Mouse (Mus musculus) monocyte, adult 5-6 weeks (primary cell): Measurements from ENCODE around the gene Tspan8. TPM values are rescaled to one million over a fixed set of nuclear protein-coding genes. Genes with fewer than 3 reads are reported as not detected.
"Not testable (repeated sequence)": the region's sequence is repeated elsewhere in the genome, so short reads cannot be mapped to it uniquely, and the experiment has no call there.

Experiments
- ATAC-seq: fragments of 153-309, 156-312 bp; replicated peaks from 2 replicates; pipeline ENCODE4 v1.8.0; 2017; ENCODE audit warnings: mild to moderate bottlenecking; ENCODE audit not compliant: low TSS enrichment, insufficient number of reproducible peaks, severe bottlenecking, poor library complexity, low FRiP score
- total RNA-seq: library from RNA; stranded (forward); fragments of 200-1000, 200-491, 200-594 nt; gene quantifications from 3 replicates; pipeline ENCODE4 v1.2.3, GENCODE M21; 2017

Tspan8 gene
- total RNA-seq = 9.4 TPM in 1 of 3 replicates, not detected in the others

DNA sequence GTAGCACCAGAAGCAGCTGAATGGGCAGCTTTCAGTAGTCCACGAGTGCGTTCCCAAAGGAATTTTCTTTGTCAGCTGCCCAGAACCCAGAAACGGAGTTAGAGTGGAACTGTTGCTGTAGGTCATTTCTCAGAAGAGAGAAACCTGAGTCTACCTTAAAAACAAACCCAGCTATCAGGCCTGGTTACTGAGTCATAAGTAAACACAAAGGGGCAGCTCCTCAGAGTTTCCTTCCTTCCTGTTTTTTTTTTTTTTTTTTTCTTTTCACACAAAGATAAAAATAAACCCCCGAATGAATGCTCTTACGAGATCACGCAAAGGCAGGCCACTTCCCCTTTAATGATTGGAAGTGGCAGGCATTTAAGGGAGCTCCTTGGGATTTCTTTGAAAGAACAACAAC lies at the start of gene Tspan8:
Tspan8 (plus strand) TSS at position 322 of the 400 bp plus-strand sequence.
- ATAC-seq = no peak

DNA sequence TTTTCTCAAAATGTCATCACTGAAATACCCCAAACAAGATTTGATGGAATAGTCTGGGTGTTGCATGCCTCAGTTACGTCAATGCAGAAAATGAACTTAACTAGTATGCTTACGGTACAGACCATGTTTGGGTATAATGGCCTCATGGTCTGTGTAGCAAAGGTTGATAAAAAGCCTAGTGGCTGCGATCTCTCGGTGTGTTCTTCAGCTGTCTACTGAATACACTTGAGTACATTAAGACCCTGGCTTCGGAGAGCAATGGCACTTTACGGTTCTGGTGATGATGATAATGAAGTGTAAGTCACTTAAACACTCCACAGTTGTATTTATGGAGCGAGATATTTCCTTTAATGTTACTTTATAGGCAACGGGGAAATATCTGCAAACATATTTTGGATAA lies 46.6 kb upstream of the Tspan8 start:
- no peak for ATAC-seq

DNA sequence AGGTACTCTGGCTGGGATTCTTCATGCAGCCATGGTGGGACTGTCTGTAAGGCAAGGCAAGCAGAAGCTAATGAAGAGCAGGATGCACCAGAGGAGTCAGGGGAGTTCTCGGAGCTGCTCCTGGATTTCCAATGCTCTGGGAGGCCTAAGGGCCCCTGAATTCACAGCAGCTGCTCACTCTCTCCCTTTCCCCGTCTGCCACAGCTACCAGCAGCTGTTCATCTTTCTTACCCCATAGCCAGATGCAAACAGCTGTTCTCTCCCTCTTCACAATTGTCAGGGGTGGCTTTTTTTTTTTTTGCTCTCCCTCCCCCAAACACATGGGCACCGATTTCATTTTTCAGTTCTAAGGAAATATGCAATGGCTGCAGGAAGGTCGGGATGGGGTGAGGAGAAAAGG lies 42.2 kb upstream of the Tspan8 start:
- ATAC-seq = no peak

DNA sequence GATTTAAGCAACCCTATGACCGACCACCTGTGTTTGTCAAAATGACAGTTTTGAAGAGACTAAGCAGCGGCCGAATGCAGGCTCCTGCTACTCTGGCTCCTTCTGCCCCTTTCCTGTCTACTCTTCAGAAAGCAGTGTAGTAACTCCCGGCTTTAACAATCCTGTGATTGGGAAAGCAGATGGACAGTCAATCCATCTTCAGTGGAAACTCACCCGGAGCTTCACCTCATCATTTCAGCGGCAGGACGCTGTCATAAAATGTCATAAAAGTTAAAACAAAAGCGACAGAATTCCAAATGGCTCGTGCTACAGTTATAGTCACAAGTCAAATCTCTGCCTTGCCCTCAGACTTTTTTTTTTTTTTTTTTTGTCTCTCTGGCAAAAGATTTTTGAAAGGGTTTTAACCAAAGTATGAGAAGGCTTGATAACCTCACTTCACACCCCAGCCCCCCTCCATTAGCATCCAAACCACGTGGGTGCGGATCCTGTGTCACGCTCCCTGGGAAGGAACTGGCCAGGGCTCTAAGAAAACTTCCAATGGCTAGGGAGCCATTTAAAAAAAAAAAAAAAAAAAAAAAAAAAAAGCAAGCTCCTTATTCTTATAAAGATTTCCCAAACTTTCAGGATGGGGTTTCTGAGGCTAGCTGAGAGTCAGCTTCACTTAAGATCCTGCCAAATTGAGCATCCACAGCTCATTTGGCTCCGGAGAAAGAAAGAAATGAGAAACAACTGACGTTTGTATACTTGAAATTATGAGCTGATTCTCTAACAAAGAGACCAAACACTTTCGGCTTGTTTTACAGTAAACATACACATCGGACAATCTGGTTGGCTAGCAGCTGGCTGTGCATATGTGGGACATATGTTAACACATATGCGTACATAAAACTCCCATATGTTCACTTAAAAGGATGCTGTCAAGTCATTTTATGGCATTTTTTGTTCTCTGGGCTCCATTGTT lies 40.4 kb upstream of the Tspan8 start:
- ATAC-seq = no peak

DNA sequence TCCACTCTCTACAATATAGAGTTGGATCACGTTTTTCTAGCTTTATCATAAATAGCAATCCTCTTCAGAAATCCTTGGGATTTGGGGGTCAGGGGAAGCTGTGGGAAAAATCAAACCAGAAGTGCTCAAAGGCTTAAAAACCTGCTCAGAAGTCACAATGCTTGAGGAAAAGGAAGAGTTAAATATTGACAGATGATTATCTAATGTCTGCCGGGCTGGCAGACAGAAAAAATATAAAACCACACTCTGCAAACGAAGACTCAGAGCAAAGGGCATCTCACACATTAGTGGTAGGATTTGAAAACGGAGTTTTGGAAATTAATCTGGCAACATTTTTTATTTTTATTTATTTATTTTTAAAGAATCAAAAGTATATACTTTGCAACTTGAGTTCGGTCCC lies 39.3 kb upstream of the Tspan8 start:
- ATAC-seq = no peak

DNA sequence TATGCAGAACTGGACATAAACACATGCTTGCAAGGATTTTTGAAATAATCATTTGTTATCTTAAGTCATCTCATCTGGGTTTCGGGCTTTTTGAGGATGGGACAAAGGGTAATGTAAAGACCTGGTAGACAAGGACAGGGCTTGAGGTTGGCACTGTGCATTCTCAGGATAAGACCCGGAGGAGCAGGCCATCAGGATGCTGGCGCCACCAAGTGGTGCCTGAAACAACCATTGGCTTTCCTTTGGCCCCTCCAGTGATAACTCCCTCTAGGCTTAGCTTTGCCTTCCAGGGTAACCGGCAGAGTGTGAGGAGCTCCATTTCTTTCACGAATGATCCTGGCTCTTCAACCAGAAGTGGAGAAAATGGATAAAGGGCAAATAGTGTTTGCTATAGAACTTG lies 38.0 kb upstream of the Tspan8 start:
- no peak for ATAC-seq

DNA sequence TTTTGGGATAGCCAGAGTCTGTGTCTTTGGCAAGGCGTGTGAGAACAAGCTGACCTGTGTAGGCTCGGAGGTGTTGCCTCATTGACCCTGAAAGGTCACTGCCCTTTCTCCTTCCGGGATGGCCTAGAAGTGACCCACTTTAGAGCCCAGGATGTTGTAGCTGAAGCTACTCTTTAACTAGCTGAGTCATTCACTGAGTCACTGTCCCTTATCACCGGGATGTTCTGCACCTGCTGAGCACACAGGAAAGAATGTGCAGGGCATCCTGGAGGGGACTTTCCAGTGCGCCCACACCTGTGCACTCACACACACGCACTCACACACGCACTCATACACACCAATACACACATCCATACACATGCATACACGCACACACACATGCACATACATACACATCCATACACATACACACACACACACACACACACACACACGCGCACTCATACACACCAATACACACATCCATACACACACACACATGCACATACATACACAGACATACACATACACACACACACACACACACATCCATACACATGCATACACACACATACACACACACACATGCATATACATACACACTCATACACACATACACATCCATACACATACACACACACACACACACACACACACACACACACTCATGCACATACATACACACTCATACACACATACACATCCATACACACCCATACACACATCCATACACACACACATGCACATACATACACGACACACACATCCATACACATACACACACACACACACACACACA lies 36.2 kb upstream of the Tspan8 start:
- ATAC-seq = no peak

DNA sequence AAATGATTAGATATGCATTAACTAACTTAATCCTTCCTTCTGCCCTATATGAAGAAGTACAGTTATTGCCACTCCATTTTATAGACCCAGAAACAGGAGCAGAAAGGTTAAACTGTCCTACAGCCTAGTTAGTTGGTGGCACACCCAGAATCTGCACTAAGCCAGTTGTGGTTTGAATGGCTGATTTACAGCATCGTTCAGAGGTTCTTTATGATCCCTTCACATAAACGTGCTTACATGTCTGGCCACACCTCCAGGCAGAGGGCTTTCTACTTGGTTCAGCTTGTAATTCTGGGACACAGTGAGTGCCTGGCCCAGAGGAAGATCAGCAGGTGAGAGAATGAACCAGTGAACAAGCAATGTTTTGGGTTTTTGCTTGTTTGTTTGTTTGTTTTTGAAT lies 33.4 kb upstream of the Tspan8 start:
- no peak for ATAC-seq

DNA sequence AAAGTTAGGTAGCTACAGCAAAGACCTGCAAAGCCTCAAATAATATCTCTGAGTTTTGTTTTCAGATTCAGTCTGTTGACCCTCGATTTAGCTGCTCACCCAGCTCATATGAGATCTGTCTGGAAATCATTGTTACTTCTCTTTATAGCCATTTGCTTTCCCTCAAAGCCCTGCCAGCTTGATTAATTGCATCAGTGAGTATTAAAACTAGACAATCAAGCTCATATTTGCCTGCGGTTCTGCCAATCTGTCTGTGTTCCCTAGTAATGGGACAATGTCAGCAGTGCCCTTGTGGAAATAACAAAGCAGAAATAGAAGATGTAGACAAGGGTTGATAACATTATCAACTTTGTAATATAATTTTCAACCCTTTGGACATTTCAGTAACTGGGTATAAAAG lies 25.8 kb upstream of the Tspan8 start:
- ATAC-seq = no peak

DNA sequence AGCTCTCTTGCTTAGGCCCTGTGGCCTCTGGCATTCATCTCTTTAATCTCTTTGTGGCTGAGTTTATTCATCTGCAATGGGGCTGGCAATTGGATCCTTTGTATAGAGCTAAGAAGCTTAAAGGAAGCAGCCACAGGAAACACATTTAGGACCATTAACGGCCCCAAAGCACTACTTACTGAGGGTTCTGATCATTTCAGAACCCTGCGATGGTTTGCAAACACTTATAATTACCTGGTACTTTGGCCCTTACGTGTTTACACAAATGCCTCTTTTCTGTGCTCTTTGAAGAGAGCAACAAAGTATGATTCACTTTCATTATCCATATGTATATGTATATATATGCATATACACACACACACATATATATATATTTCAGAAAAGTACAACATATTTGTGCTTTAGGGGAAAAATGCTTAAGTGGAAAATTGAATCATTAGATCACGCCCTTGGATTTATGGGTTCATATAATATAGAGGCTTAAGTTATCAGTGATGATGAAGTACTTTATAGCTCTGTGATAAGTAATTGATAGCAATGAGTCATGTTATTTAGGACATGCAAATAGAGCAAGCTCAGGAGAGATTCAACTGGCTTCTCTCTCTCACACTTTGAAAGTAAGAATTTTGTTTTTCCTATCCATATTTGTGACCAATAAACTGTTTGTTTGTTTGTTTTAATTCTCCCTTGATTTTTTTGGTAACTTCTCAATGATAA lies 20.4 kb upstream of the Tspan8 start:
- no peak for ATAC-seq

DNA sequence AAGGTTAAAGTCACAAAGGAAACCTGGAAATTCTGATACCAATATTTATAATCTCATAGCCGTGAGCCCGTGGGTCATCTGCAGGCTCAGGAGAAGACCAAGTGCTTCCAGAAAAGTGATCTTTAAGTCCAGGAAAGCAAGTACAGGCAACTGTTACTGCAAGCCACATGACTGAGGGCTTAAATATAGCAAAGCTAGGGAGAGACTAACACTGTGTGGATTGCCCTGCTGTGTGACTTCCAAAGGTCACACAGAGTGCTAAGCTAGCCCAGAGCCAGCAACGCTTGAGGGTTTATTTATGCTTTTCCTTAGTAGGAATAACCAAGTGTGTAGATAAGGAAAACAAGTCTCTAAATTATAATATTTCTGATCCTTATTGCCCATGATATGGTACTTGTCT lies 15.2 kb upstream of the Tspan8 start:
- ATAC-seq = no peak

DNA sequence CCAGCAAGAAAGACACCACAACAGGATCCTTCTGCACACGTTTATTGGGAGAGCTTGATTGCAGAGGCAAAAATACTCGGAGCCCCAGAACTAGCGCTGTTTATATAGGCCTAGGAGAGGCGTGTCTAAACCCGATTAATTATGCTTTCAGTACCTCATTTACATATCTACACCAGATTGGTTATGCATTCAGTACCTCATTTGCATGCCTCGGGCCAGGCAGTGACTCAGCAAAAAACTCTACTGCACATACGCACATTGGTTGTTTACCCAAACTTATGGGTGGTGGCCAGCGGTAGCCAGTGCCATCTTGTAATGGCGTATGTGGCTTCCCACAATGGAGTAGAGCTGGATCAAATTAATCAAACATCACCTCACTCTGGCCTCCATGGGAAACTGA lies 13.6 kb upstream of the Tspan8 start:
- ATAC-seq = not testable (repeated sequence)

DNA sequence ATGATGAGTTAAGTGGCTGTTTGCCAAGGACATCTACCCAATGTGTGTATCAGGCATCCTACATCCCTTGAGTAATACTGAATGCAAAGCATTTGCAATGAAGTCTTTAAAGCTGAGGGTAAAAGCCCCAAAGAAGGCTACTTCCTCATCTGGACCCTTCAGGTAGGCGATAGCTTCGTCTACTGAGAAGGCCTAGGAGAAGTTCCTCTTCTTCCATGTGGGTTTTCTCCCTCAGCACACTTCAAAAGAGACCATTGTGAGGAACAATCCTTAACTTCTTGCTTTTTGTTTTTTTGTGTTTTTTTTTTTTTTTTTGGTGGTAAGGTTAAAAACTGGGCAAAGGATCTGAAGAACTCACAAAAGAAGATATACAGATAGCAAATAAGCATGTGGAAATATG lies 12.9 kb upstream of the Tspan8 start:
- no peak for ATAC-seq

DNA sequence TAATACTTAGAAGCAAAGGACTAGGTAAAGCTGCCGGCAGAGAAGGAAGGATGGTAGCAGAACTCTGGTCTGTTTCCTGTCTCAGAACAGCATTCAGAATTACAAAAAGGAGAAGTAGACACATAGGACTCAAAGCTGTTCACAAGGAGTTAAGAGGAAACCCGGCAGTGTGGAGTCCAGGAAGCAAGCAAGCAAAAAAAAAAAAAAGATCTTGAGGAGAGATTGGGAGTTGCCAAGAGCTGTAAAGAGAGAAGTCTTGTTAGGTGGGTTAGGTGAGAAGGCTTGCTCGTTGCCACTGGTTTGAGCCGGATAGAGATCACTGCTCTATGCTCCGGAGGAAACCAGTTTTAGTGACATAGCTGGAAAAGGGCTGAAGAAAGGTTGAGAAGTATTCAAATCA lies 10.6 kb upstream of the Tspan8 start:
- ATAC-seq = no peak

DNA sequence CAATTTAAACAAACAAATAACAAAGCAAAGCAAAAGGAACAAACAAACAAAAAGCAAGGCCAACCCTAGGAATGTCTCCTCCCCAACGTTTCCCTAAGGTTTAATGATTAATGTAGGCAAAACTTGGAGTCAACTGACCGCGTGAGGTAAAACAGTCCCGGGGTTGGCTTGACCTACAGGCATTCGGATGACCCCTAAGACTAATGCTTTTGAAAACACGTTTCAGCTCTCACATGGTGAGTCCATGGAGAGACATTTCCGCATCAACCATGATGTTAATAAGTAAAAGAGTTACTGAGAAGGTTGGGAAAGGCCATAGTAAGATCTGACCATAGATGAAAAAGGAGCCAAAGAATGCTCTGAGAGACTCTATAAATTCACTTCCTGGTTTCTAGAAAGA lies 7.5 kb upstream of the Tspan8 start:
- no peak for ATAC-seq

DNA sequence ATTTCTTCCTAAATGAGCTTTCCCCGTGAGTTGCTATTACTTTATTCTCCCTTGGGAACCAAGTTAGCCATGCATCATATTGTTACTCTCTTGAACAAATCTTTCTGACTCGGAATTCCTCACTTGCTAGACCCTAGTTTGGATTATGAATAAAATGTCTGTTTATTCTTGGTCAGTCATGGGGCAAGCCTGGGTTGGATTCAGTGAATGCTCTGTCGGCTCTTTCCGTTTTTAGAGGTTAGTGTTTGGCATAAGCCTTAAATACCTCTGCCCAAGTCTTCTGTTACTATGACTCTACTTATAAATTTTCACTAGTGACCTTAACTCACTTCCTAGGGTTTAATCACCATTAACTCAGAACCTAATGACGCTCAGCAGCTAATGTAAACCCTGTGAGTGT lies 5.1 kb upstream of the Tspan8 start:
- no peak for ATAC-seq

DNA sequence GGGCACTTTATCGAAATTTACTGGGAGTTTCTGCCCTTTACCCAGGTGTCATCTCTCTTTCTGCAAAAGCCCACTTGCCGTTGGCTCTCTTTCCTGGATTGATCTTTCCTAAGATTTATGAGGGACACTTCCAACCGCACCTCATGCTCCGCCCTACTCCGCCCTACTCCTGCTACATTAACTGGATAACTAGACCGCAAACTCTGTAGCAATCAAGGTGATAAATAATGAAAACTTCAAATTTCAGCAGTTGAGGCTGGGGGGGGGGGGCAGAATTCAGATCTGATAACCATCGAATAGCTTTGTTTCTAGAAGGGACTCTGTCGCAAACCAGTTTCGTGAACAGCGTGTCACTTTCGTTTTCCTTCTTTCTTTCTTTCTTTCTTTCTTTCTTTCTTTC lies 1.8 kb upstream of the Tspan8 start:
- no peak for ATAC-seq

DNA sequence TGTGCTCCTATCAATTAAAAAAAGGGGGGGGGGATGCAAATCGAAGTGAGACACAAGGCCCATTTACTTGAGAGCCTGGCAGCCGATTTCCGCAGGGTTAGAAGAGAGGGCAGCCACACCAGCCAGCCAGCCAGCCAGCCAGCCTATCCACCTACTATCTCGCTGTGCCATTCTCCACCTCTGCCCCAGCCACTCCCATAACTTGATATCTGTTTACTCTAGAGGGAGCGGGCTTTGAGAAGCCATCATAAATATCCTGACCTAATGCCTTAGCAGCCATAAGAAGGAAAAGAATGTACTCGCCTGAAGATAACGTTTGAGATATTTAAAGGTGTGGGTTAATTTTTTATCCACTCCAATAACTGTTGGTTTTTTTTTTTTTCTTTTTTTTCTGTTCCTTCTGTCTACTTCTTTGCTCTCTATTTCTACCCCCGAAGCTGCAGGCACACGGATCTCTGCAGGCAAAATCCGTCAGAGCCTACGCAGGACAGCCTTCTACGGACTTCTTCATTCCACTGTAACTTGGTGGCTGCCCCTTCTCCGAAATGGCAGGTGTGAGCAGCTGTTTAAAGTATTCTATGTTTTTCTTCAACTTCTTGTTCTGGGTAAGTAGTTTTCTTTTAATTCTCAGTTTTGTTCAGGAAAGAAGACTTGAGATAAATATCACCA lies 558 bp downstream of the Tspan8 start:
- ATAC-seq = no peak

DNA sequence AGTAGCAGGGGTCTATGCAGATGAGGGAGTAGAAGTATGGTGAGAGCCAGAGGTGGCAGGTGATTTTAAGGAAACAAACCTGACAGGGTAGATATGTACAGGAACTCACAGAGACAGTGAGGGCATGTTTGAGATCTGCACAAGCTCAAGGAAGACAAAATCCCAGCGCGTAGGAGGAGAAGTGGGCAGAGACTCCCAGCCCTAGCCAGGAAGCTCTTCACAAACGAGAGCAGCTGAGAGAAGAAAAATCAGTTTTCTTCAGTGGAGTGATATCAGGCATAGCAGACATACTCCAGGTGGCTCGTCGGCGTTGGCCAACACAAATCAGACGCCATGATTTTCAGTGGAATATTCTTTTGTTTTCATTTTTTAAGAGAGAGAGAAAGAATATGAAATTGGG lies 8.7 kb downstream of the Tspan8 start:
- ATAC-seq = no peak
